Mouse (Mus musculus): ENCODE measurements around the gene Hba-a1.
"Not testable (repeated sequence)": the region's sequence is repeated elsewhere in the genome, so short reads cannot be mapped to it uniquely, and the experiment has no call there.

- not testable (repeated sequence) for TF ChIP-seq POLR2A (IDR thresholded peaks at IDR 0.05; ENCODE audit: insufficient read depth, low read depth, low read length); EP300 (IDR thresholded peaks at IDR 0.05; ENCODE audit: insufficient read depth, low read depth, low read length); CTCF (IDR thresholded peaks at IDR 0.05)
These were observed 10.2 kb downstream of the Hba-a1 start for GRCm38 (mm10) chr11:32293479-32293878.

Data from heart, adult 2 months (tissue).